Mouse (Mus musculus) intestine, postnatal 0 days (tissue): ENCODE results near the gene Spsb3. TPM values are rescaled to one million over a fixed set of nuclear protein-coding genes. Genes with fewer than 3 reads are reported as not detected.

Experiments
- ATAC-seq: fragments of 200-750 bp; cut with Nextera tagmentation; 2 replicates; pipeline ENCODE4 v1.8.0; 2017; ENCODE audit warnings: mild to moderate bottlenecking, moderate TSS enrichment, moderate library complexity
- H3K27ac ChIP-seq: fragments of 300-500 bp; sonication (generic); 2 replicates; pipeline ENCODE4 v1.5.1; 2014; ENCODE audit warnings: mild to moderate bottlenecking, low read depth, low read length, moderate library complexity
- H3K27me3 ChIP-seq: fragments of 300-500 bp; sonication (generic); replicated peaks from 2 replicates; pipeline ENCODE4 v1.6.1; 2014; ENCODE audit warnings: low read length, mixed read lengths; ENCODE audit not compliant: control insufficient read depth, insufficient read depth
- H3K36me3 ChIP-seq: fragments of 300-500 bp; sonication (generic); 2 replicates; pipeline ENCODE4 v1.6.1; 2014; ENCODE audit warnings: mild to moderate bottlenecking, moderate library complexity; ENCODE audit not compliant: control insufficient read depth, insufficient read depth
- H3K4me1 ChIP-seq: fragments of 300-500 bp; sonication (generic); replicated peaks from 2 replicates; pipeline ENCODE4 v1.6.1; 2014; ENCODE audit warnings: antibody characterized with exemption, low read length, mixed read lengths; ENCODE audit not compliant: control insufficient read depth, insufficient read depth
- H3K4me2 ChIP-seq: fragments of 300-500 bp; sonication (generic); replicated peaks from 2 replicates; pipeline ENCODE4 v1.6.1; 2014; ENCODE audit warnings: low read depth, mild to moderate bottlenecking, moderate library complexity
- H3K4me3 ChIP-seq: fragments of 300-500 bp; sonication (generic); 2 replicates; pipeline ENCODE4 v1.5.1; 2014; ENCODE audit warnings: low read depth, low read length
- H3K9ac ChIP-seq: fragments of 300-500 bp; sonication (generic); 2 replicates; pipeline ENCODE4 v1.6.1; 2014; ENCODE audit warnings: mild to moderate bottlenecking, low read depth, low read length
- H3K9me3 ChIP-seq: fragments of 300-500 bp; sonication (generic); 2 replicates; pipeline ENCODE4 v1.6.1; 2016; ENCODE audit warnings: mixed run types; ENCODE audit not compliant: control insufficient read depth
- CTCF ChIP-seq: sonication (generic); IDR thresholded peaks from 2 replicates; pipeline ENCODE4 v1.5.1; 2016; ENCODE audit warnings: low read depth, mild to moderate bottlenecking, control low read depth, antibody characterized with exemption, moderate library complexity
- WGBS: fragments of 180-500 bp; shearing (Covaris S2); extraction: QIAGEN DNeasy Blood & Tissue Kit; methylation state at CpG from one replicate; pipeline ENCODE4 v1.1.7; 2014; 5-methylcytosine and 5-hydroxymethylcytosine counted together
- polyA plus RNA-seq: library from polyadenylated mRNA; unstranded; fragments of >200 nt; fragmentation: Nextera tagmentation; extraction: Ambion mirVana; gene quantifications from 2 replicates; pipeline ENCODE4 v1.2.1, GENCODE M21; 2015

The Spsb3 gene
- polyA plus RNA-seq, 1 experiment from 2014 or later = 43.4 TPM

DNA sequence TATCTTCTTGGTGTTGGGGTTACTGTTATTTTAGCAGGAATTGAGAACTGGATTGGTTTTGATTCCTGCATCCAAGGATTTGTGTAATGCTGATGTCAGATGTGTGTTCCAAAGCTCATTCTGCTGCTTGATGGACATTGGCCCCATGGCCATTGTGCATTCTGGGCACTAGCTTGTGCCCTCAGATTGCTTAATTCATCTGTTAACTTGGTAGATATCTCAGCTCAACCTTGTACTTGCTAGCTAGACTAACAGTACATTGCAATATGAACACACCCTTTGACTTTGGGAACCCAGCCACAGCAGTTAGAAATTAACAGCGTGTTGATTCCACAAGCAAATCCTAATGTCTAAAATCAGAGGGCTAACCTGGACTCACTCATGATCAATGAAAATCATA lies 39.1 kb upstream of the Spsb3 start:
- peak; percentile 9; the same call in 1 of the 2 replicates for ATAC-seq
- TF ChIP-seq CTCF = no peak
- Histone ChIP-seq H3K9me3 (no peaks in the 10 kb centered on the region), H3K36me3 (no peaks in the 10 kb centered on the region), H3K4me2 (peak overlapping the region; percentile 90), H3K4me1 (no peaks in the 10 kb centered on the region), H3K4me3 (no peak overlapping the region), H3K27ac (peak overlapping the region; percentile 65; the same call in 1 of the 2 replicates), H3K9ac (no peak overlapping the region), H3K27me3 (no peaks in the 10 kb centered on the region)
- 58% methylated on average over 1 of the region's 1 CpGs for WGBS

DNA sequence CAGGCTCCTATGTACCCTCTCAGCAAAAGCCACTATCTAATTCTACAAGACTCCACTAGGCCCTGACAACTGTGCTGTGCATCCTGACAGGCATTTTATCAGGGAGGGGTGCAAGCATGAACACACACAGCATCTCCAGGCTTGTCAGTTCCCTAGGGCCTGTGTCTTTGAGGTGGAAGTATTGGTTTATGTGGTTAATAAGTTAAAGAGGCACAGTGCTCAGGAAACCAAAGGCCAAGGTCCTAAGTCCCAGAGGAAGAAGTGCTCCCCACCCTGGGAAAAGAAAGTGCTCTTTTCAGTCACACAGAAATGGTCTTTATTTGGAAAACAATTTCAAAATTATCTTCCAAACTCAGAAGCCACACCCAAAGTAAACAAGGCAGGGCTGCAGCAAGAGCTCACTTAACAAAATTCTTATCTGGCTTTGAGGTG lies 37.8 kb upstream of the Spsb3 start:
- H3K4me2 ChIP-seq = peak overlapping the region; percentile 90
- no peaks in the 10 kb centered on the region for H3K27me3 ChIP-seq
- no peak for TF ChIP-seq CTCF
- no peaks in the 10 kb centered on the region for H3K9me3 ChIP-seq
- ATAC-seq = no peak
- no peaks in the 10 kb centered on the region for H3K4me1 ChIP-seq
- peak overlapping the region; percentile 91 for H3K27ac ChIP-seq
- peak overlapping the region; percentile 66 for H3K4me3 ChIP-seq
- peaks cover 10% of the 10 kb centered on the region for H3K36me3 ChIP-seq
- H3K9ac ChIP-seq = no peak overlapping the region

DNA sequence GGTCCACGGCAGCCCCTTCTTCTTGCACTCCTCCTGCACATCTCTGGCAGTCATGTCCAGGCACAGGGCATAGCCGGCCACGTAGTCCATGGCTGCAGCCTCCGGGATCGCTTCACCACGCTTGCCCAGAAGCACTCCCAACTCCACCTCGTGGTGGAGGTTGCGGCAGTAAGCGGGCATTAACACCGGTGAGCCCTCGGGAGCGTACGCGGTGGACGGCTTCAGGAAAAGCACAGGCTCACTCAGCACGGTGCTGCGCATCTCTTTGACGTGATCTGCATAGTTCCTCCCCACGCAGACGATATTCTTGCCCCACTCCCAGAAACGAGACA lies 36.7 kb upstream of the Spsb3 start:
- peak overlapping the region; percentile 91 for H3K27ac ChIP-seq
- peak; percentile 74 for TF ChIP-seq CTCF
- WGBS = under 1% methylated on average over 21 of the region's 21 CpGs
- no peaks in the 10 kb centered on the region for H3K9me3 ChIP-seq
- H3K36me3 ChIP-seq = peaks cover 20% of the 10 kb centered on the region
- H3K9ac ChIP-seq = peak overlapping the region; percentile 68
- H3K4me1 ChIP-seq = no peaks in the 10 kb centered on the region
- peak overlapping the region; percentile 66 for H3K4me3 ChIP-seq
- ATAC-seq = no peak
- no peaks in the 10 kb centered on the region for H3K27me3 ChIP-seq
- peak overlapping the region; percentile 90 for H3K4me2 ChIP-seq

DNA sequence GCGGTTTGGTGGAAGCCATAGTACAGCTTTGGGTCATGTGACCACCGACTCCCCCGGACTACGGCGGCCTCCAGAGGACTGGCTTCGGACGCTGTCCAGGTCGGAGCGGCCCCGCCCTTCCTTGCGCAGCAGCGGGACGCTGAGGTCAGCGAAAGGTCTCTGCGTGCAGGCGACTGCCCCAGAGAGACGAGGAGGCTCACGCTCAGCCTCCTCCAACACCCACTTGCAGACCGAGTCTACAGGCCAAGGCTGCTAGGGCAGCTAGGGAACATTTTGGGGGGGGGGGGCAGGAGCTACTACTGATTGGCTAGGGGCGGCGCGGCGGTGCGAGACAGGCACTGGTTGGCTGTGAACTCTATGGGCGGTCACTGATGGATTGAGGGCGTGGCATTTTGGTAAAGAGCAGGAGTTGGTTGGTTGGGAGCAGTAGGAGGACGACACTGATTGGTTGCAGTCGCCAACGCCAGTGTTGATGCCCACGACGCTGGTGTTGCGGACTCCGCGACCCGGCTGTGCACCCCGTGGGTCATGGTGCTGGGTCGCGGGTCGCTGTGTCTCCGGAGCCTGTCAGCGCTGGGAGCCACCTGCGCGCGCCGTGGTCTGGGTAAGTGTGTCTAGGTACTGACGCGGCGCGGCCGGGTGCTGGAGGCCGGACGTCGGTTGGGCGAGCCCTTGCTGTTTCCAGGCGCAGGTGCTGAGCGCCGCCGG lies 36.2 kb upstream of the Spsb3 start, which contains the start of gene Fahd1:
Gene Fahd1 (minus strand): TSS at position 300 of the 708 bp plus-strand sequence.
- ATAC-seq = peak; percentile 94
- H3K9ac ChIP-seq = peak within 1 kb of the TSS; percentile 68

DNA sequence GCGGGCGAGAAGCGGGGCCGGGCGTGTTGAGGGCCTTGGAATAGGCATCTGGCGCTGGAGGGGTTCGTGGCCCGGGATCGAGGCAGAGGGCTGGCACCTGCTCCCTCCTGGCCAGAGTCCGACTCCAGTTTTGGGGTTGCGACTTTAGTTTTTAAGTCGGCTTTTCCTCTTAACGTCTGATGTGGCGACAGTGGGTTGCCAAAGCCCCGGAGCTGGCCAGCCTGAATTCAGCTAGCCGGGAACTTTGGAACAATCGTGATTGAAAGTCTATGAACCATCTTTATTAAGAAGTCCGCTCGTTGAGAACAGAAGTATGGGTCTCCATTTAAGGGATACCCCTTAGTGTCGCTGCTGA lies 35.7 kb upstream of the Spsb3 start:
- no peaks in the 10 kb centered on the region for H3K27me3 ChIP-seq
- TF ChIP-seq CTCF = no peak
- H3K27ac ChIP-seq = peak overlapping the region; percentile 91
- peak overlapping the region; percentile 68 for H3K9ac ChIP-seq
- no peaks in the 10 kb centered on the region for H3K4me1 ChIP-seq
- 1% methylated on average over 20 of the region's 20 CpGs for WGBS
- no peak for ATAC-seq
- peaks cover 29% of the 10 kb centered on the region for H3K36me3 ChIP-seq
- no peaks in the 10 kb centered on the region for H3K9me3 ChIP-seq
- H3K4me3 ChIP-seq = peak overlapping the region; percentile 66
- peak overlapping the region; percentile 90 for H3K4me2 ChIP-seq

More for the DNA sequence above, 36.2 kb upstream of the Spsb3 start, which contains the start of gene Fahd1:
- H3K36me3 ChIP-seq = peaks cover 24% of the 10 kb centered on the region
- peak within 1 kb of the TSS; percentile 90 for H3K4me2 ChIP-seq
- WGBS = under 1% methylated on average over 58 of the region's 58 CpGs
- H3K4me3 ChIP-seq = peak within 1 kb of the TSS; percentile 66
- H3K9me3 ChIP-seq = no peaks in the 10 kb centered on the region
- no peaks in the 10 kb centered on the region for H3K27me3 ChIP-seq
- H3K27ac ChIP-seq = peak within 1 kb of the TSS; percentile 91
- peak; percentile 62 for TF ChIP-seq CTCF
- H3K4me1 ChIP-seq = no peaks in the 10 kb centered on the region

DNA sequence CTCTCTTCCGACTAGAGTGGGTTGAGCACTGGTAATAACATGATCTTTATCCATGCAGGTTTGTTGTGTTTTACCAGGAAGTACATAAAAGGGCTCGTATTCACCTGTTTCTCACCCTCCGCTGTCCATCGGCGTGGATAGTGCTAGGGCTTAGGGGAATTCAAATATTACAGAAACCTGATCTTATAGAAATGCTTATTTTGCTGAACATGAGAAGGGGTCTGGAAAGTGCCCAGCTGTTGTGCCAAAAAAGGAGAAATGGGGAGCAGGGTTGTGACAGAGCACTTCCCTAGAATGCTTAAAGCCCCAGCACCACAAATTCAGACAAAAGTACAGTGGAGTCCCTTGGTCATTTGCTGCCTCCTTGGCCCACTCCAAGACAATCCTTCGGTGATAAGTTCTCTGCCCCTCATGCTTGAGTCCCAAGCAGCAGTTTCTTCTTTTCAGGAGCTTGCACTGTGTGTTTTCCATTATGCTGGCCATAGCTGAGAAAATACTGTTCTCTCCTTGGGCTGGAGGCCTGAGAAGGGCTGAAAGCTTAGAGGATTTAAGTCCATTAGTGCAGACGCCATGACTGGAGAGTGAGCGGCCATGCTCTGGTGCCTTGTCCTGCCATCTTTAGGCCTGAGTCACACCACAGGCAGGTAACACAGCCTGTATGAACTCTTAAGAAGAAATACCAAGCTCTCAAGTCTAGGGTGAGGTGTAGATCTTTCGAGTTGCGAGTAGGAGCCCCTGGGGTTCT lies 34.9 kb upstream of the Spsb3 start:
- H3K9me3 ChIP-seq = no peaks in the 10 kb centered on the region

More for the DNA sequence above, 34.9 kb upstream of the Spsb3 start:
- Histone ChIP-seq H3K27me3 (no peaks in the 10 kb centered on the region), H3K27ac (no peak overlapping the region), H3K4me1 (no peaks in the 10 kb centered on the region), H3K9ac (peak overlapping the region; percentile 23; the same call in 1 of the 2 replicates), H3K4me2 (peak overlapping the region; percentile 90), H3K36me3 (peaks cover 37% of the 10 kb centered on the region), H3K4me3 (peak overlapping the region; percentile 66)
- WGBS = 62% methylated on average over 10 of the region's 10 CpGs
- no peak for TF ChIP-seq CTCF
- ATAC-seq = no peak
